Mouse (Mus musculus): Measurements from ENCODE around the gene Nectin2.
A peak's percentile ranks its signal among the peaks of the same experiment; 100 is the strongest.

DNA sequence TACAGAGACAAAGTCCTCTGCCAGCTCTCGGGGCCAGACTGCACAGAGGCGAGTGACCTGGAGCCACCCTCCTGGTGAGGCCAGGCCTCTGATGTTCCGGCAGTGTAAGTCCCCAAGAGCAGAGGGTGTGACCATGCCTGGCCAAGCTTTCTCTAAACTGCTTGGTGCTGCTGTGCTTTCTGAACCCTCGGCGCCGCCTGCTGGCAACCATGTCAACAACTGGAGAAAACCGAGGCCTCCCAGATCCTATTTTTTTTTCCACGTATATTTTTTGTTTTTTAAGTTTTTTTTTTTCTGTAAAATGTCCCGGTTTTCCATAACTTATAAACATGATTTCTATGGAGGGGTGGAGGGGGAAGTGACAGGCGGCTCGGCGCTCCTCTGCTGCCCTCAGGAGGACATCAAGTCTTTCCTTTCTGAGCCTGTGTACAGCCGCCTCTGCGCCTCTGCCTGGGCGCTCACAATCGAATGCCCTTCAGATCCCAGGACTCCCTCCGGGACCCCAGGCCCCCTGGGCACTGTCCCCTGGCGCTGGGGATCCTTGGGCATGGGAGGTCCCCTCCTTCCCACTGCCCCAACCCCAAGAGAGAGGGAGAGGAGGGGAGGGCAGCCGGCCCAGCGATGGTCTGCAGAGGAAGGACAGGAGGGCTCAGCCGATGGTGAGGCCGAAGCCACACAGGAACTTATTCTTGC is 49.1 kb downstream of the Nectin2 start:
- TF ChIP-seq POLR2A (IDR thresholded peaks at IDR 0.05; ENCODE audit: control insufficient read depth, low read depth, low read length): no peak
- TF ChIP-seq CTCF (IDR thresholded peaks at IDR 0.05; ENCODE audit: control insufficient read depth, insufficient read depth, insufficient replicate concordance, low read depth, low read length): peak; percentile 41; the same call in 1 of the 2 replicates

All from testis, adult 2 months (tissue).